Mouse (Mus musculus) forebrain, embryonic 15.5 days (tissue): Measurements from ENCODE around the gene Col1a1. TPM values are rescaled to one million over a fixed set of nuclear protein-coding genes. Genes with fewer than 3 reads are reported as not detected.
A peak's percentile ranks its signal among the peaks of the same experiment; 100 is the strongest.

Experiments
- ATAC-seq: fragments of 200-750 bp; cut with Nextera tagmentation; replicated peaks from 2 replicates; pipeline ENCODE4 v1.8.0; 2017; ENCODE audit warnings: mild to moderate bottlenecking, moderate TSS enrichment, moderate library complexity
- H3K27ac ChIP-seq: fragments of 300-500 bp; sonication (generic); replicated peaks from 2 replicates; pipeline ENCODE4 v1.5.1; 2015; ENCODE audit warnings: mild to moderate bottlenecking, inconsistent platforms
- H3K27me3 ChIP-seq: fragments of 300-500 bp; sonication (generic); 2 replicates; pipeline ENCODE4 v1.6.1; 2015; ENCODE audit warnings: inconsistent platforms
- H3K36me3 ChIP-seq: fragments of 300-500 bp; sonication (generic); 2 replicates; pipeline ENCODE4 v1.6.1; 2015; ENCODE audit warnings: mild to moderate bottlenecking, inconsistent platforms
- H3K4me1 ChIP-seq: fragments of 300-500 bp; sonication (generic); 2 replicates; pipeline ENCODE4 v1.6.1; 2015; ENCODE audit warnings: inconsistent platforms
- H3K4me2 ChIP-seq: fragments of 300-500 bp; sonication (generic); replicated peaks from 2 replicates; pipeline ENCODE4 v1.6.1; 2015; ENCODE audit warnings: mild to moderate bottlenecking, inconsistent platforms
- H3K4me3 ChIP-seq: fragments of 300-500 bp; sonication (generic); 2 replicates; pipeline ENCODE4 v1.5.1; 2015; ENCODE audit warnings: mild to moderate bottlenecking, inconsistent platforms
- H3K9ac ChIP-seq: fragments of 300-500 bp; sonication (generic); replicated peaks from 2 replicates; pipeline ENCODE4 v1.6.1; 2015; ENCODE audit warnings: mild to moderate bottlenecking, inconsistent platforms
- H3K9me3 ChIP-seq: fragments of 300-500 bp; sonication (generic); 2 replicates; pipeline ENCODE4 v1.6.1; 2016; ENCODE audit warnings: inconsistent platforms
- WGBS: fragments of 180-500 bp; shearing (Covaris S2); methylation state at CpG from one replicate; pipeline ENCODE4 v1.1.7; 2015; ENCODE audit warnings: mixed read lengths; 5-methylcytosine and 5-hydroxymethylcytosine counted together
- polyA plus RNA-seq: library from polyadenylated mRNA; unstranded; fragments of >200 nt; fragmentation: Nextera tagmentation; extraction: Ambion mirVana; gene quantifications from 2 replicates; pipeline ENCODE4 v1.2.1, GENCODE M21; 2015

The Col1a1 gene
- polyA plus RNA-seq, 1 experiment from 2014 or later, result 40.5 TPM

DNA sequence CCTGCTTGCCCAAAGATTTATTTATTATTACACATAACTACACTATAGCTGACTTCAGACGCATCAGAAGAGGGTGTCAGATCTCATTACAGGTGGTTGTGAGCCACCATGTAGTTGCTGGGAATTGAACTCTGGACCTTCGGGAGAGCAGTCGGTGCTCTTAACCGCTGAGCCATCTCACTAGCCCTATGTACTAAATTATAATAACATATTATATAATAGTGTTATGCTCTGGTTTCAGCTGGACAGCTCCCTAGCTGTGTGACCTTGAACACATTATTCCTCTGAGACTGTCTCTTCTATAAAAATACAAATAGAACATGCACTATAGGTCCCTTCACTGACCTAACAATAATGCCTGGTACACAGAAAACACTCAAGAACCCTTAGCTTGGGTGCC is 11.0 kb upstream of the Col1a1 start:
- H3K9me3 ChIP-seq, result no peaks in the 10 kb centered on the region
- no peak for ATAC-seq
- H3K9ac ChIP-seq, result no peak overlapping the region
- H3K27me3 ChIP-seq, result no peaks in the 10 kb centered on the region
- 95% methylated on average over 4 of the region's 4 CpGs for WGBS
- H3K4me2 ChIP-seq, result no peak overlapping the region
- H3K4me3 ChIP-seq, result no peak overlapping the region
- no peak overlapping the region for H3K27ac ChIP-seq
- peaks cover 12% of the 10 kb centered on the region for H3K4me1 ChIP-seq
- H3K36me3 ChIP-seq, result no peaks in the 10 kb centered on the region

DNA sequence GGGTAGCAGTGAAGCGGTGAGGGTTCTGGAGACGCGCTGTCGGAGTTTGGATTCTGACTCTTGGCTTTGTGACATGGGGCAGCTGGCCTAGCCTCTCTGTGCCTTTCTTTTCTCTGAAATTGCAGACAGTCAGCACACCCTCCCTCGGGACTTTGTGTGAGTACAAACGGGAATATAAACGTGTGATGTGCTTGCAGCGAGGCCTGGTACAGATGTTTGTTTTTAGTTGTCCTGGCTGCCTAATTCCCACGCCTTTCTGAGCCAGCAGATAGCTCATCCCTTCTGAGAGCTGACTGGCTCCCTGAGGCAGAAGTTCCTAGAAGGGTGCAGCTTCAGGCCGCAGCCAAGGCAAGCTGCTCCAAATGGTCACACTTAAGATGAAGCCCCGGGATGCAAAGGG is 9.6 kb upstream of the Col1a1 start:
- no peak for ATAC-seq
- WGBS, result 82% methylated on average over 11 of the region's 11 CpGs
- Histone ChIP-seq H3K9ac (no peak overlapping the region), H3K27me3 (no peaks in the 10 kb centered on the region), H3K36me3 (no peaks in the 10 kb centered on the region), H3K27ac (no peak overlapping the region), H3K9me3 (no peaks in the 10 kb centered on the region), H3K4me1 (peaks cover 12% of the 10 kb centered on the region), H3K4me3 (no peak overlapping the region), H3K4me2 (no peak overlapping the region)

DNA sequence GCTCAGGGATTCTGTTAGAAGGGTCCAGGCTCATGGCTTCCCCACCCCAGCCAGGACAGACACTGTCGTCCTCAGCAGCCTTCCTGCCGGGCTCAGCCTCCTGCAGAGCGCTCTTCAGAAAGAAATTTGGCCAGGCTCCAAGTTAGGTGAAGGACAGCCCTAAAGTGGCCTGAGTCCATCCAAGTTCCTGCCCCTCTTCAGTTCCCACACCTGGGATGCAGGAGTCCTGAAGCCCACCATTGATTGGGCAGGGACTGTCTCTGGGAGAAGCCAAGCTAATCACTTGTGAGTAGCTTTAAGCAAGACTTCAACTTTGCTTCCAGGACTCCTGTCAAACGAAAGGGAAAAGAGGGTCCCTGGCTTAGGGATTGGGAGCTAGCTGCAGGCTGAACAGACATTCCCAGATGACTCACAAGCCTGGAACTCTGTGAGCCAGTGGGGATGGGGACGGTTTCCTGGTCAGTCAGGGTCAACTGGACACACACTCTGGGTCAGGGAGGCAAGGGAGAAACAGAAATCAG is 8.2 kb upstream of the Col1a1 start:
- Histone ChIP-seq H3K36me3 (no peaks in the 10 kb centered on the region), H3K27me3 (no peaks in the 10 kb centered on the region), H3K27ac (no peak overlapping the region), H3K9me3 (no peaks in the 10 kb centered on the region), H3K4me2 (no peak overlapping the region), H3K9ac (no peak overlapping the region), H3K4me3 (no peak overlapping the region), H3K4me1 (peaks cover 12% of the 10 kb centered on the region)
- ATAC-seq, result no peak
- WGBS, result 17% methylated on average over 5 of the region's 5 CpGs

DNA sequence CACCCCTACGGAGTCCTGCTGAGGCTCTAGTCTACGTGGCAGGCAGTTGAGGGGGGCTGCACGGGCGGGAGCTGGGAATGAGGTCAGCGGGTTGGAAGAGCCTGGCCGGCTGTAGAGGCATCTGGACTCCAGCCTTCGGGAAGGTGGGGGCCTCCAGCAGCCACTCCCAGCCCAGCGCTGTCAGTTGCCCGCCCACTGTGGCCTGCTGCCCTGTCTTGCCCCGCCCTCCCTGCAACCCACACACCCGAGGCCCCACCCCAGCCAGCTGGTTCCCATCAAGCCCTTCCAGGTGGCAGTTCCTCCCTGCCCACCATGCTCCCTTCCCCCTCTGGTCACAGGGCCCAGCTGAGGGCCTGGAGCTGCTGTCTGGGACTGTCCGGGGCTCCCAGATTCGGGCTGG is 7.2 kb upstream of the Col1a1 start:
- H3K36me3 ChIP-seq, result no peaks in the 10 kb centered on the region
- no peak overlapping the region for H3K4me2 ChIP-seq
- H3K27me3 ChIP-seq, result 0 out of 2 replicates have a peak, but pooled peaks cover 6% of the 10 kb centered on the region
- no peak overlapping the region for H3K4me3 ChIP-seq
- H3K4me1 ChIP-seq, result peaks cover 12% of the 10 kb centered on the region
- WGBS, result 7% methylated on average over 13 of the region's 13 CpGs
- ATAC-seq, result peak; percentile 79
- no peak overlapping the region for H3K27ac ChIP-seq
- no peak overlapping the region for H3K9ac ChIP-seq
- no peaks in the 10 kb centered on the region for H3K9me3 ChIP-seq

DNA sequence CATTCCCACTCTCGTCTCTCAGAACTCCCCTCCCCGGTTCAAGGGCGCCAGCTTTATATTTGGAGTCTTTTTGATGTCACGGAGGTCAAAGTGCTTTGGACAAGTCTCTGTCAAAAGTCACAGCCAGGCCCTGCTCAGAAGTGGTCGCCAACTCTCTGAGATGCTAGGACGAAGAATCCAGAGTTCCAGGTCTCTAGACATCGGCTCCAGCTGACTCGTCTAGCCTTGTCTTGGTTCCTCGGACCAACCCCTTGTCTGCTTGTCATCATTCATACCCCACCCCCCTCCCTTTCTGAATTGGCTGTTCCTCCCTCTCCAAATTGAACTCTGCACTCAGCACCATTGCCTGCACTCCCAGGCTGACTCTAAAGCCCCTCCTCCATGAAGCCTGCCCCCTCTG is 6.4 kb upstream of the Col1a1 start:
- no peaks in the 10 kb centered on the region for H3K36me3 ChIP-seq
- H3K9me3 ChIP-seq, result no peaks in the 10 kb centered on the region
- no peak overlapping the region for H3K4me3 ChIP-seq
- H3K27ac ChIP-seq, result no peak overlapping the region
- peaks cover 12% of the 10 kb centered on the region for H3K4me1 ChIP-seq
- no peak overlapping the region for H3K4me2 ChIP-seq
- H3K27me3 ChIP-seq, result 0 out of 2 replicates have a peak, but pooled peaks cover 8% of the 10 kb centered on the region
- 61% methylated on average over 9 of the region's 9 CpGs for WGBS
- ATAC-seq, result no peak
- no peak overlapping the region for H3K9ac ChIP-seq

DNA sequence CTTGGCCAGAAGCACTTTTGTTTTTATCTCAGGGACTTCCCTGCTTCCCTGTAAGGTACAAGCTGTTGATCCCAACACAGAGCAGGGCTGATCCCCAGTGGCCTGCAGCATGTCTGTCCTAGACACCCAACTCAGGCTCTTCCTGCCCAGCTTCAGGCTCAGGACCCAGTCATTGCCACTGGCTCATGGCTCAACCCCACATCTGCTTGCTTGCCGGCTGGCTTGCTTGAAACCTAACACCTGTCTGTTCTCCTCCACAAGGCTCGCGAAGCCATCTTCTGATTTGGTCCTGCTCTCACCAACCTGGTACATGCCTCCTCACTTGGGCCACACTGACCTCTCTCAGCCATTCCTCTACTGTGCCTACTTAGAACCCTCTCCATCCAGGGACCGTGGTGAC is 5.9 kb upstream of the Col1a1 start:
- Histone ChIP-seq H3K27me3 (peaks cover 13% of the 10 kb centered on the region; the same call in 1 of the 2 replicates), H3K36me3 (no peaks in the 10 kb centered on the region), H3K4me1 (peaks cover 12% of the 10 kb centered on the region), H3K4me2 (no peak overlapping the region), H3K9me3 (no peaks in the 10 kb centered on the region), H3K9ac (no peak overlapping the region), H3K4me3 (no peak overlapping the region), H3K27ac (no peak overlapping the region)
- WGBS, result 67% methylated on average over 4 of the region's 4 CpGs
- ATAC-seq, result no peak

DNA sequence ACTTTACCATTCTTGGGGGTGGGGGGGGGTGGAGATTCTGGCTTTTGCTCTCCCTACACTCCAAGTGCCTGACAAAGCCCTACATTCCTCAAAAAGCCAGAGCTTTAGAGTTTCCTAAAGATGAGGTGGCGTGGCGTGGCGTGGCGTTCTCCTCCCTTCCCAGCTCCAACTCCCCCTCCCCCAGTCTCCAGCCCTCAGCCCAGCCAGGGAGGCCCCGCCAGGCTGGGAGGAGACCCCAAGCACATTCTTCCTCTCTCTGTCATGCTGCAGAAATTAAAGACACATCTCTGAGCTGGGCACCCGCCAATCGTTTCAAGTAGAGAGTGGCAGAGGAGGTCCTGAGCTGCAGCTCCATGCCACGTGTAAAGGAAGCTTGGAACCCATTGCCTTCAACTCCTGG is 2.4 kb upstream of the Col1a1 start:
- Histone ChIP-seq H3K36me3 (no peaks in the 10 kb centered on the region), H3K27me3 (peaks cover 43% of the 10 kb centered on the region), H3K9ac (no peak overlapping the region), H3K4me2 (no peak overlapping the region), H3K27ac (no peak overlapping the region), H3K4me3 (no peak overlapping the region), H3K9me3 (no peaks in the 10 kb centered on the region), H3K4me1 (peaks cover 22% of the 10 kb centered on the region)
- no peak for ATAC-seq
- 32% methylated on average over 8 of the region's 8 CpGs for WGBS

DNA sequence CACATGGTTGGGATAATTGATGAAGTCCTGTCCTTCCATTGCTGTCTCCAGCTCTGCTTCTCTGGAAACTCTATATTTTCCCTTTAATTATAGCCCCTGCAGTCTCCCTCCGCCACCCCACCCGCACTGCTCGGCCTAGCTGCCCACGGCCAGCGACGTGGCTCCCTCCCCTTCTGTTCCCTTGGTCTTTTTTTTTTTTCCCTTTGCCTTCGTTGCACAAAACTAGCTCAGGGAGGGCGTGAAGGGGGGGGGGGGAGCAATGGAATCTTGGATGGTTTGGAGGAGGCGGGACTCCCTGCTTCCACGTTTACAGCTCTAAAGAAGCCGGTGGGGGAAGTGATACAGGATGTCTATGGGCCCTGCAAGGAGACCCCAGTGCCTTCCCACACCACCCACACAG is 1.5 kb upstream of the Col1a1 start:
- H3K9me3 ChIP-seq, result no peaks in the 10 kb centered on the region
- no peak overlapping the region for H3K27ac ChIP-seq
- H3K27me3 ChIP-seq, result peaks cover 52% of the 10 kb centered on the region
- ATAC-seq, result no peak
- H3K4me2 ChIP-seq, result no peak overlapping the region
- no peaks in the 10 kb centered on the region for H3K36me3 ChIP-seq
- H3K9ac ChIP-seq, result no peak overlapping the region
- 39% methylated on average over 11 of the region's 11 CpGs for WGBS
- no peak overlapping the region for H3K4me3 ChIP-seq
- H3K4me1 ChIP-seq, result peaks cover 15% of the 10 kb centered on the region

DNA sequence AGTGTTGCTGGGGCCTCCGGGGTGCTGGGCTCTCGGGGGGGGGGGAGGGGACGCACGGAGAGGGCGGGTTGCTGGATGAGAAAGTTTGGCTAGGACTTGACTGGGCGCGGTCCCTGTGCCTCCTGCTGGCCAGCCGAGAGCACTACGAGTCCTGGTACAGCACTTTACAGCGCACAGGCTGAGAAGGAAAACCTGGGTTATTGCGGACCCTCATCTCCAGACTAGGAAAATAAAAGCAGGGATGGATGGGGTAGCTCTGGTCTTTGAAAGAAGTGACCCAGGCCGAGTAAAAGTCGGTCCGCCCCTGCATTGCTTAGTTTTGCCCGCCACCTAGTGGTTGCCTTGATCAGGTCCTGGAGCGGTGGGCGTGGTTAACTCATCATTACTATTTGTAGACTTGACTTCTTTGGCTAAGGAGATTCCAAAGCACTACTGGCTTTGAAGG is 849 bp downstream of the Col1a1 start:
- no peak overlapping the region for H3K9ac ChIP-seq
- H3K27ac ChIP-seq, result no peak overlapping the region
- peak; percentile 63 for ATAC-seq
- peaks cover 55% of the 10 kb centered on the region for H3K27me3 ChIP-seq
- H3K4me1 ChIP-seq, result peaks cover 15% of the 10 kb centered on the region
- H3K4me3 ChIP-seq, result peak overlapping the region; percentile 36
- H3K4me2 ChIP-seq, result peak overlapping the region; percentile 59
- H3K9me3 ChIP-seq, result no peaks in the 10 kb centered on the region
- H3K36me3 ChIP-seq, result no peaks in the 10 kb centered on the region
- under 1% methylated on average over 17 of the region's 17 CpGs for WGBS

DNA sequence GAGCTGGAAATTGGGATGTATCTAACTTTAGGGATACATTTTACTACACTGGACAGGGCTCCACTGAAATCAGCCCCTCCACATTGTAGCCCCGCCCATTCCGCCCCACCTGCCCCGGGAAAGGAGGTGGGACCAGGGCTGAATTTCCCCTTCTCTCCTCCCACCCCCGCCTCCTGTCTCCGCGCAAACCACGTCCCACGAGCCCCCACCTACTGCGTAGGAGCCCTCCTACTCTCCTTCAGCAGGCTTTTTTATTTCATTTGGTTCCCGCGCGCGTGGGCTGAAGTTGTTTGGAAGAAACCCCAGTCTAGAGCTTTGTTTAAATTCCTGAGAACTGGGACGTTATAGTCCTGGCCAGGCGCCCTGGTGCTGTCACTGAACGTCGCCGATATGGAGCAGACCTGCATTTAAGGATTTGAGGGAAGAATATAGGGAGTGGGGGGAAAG is 1.3 kb downstream of the Col1a1 start:
- Histone ChIP-seq H3K9ac (peak overlapping the region; percentile 32; the same call in 1 of the 2 replicates), H3K4me1 (peaks cover 15% of the 10 kb centered on the region), H3K27me3 (peaks cover 55% of the 10 kb centered on the region), H3K27ac (no peak overlapping the region), H3K4me3 (peak overlapping the region; percentile 36), H3K9me3 (no peaks in the 10 kb centered on the region), H3K4me2 (peak overlapping the region; percentile 59), H3K36me3 (no peaks in the 10 kb centered on the region)
- under 1% methylated on average over 18 of the region's 18 CpGs for whole genome bisulfite sequencing
- ATAC-seq, result peak; percentile 39; the same call in 1 of the 2 replicates

DNA sequence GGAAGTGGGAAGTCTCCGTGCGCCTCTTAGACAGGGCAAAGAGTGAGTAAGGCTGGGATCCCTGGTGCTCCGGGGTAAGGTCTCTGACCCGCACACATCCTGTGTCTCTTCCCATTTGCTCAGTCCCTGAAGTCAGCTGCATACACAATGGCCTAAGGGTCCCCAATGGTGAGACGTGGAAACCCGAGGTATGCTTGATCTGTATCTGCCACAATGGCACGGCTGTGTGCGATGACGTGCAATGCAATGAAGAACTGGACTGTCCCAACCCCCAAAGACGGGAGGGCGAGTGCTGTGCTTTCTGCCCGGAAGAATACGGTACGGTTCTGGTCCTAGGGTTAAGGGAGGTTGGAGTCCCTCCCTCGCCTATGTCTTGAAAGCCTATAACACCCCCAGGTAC is 1.8 kb downstream of the Col1a1 start:
- H3K4me2 ChIP-seq, result peak overlapping the region; percentile 59
- H3K4me3 ChIP-seq, result peak overlapping the region; percentile 36
- WGBS, result 1% methylated on average over 15 of the region's 15 CpGs
- H3K27ac ChIP-seq, result no peak overlapping the region
- peaks cover 55% of the 10 kb centered on the region for H3K27me3 ChIP-seq
- no peak for ATAC-seq
- H3K4me1 ChIP-seq, result peaks cover 15% of the 10 kb centered on the region
- H3K36me3 ChIP-seq, result no peaks in the 10 kb centered on the region
- H3K9me3 ChIP-seq, result no peaks in the 10 kb centered on the region
- peak overlapping the region; percentile 32; the same call in 1 of the 2 replicates for H3K9ac ChIP-seq

DNA sequence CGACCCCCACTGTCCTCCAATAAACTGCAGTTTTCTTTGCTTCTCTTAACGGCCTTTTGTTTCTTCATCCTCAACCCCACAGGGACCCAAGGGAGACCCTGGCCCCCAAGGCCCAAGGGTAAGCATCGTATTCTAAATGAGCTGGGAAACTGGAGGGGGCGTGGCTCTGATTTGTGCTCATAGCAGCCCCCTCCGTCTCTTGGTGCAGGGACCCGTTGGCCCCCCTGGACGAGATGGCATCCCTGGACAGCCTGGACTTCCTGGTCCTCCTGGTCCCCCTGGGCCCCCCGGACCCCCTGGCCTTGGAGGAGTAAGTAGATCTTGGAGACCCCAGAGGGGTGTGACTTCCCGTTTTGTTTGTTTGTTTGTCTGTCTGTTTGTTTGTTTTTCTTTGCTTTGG is 2.3 kb downstream of the Col1a1 start:
- no peak overlapping the region for H3K27ac ChIP-seq
- no peak overlapping the region for H3K4me2 ChIP-seq
- no peak overlapping the region for H3K4me3 ChIP-seq
- H3K9me3 ChIP-seq, result no peaks in the 10 kb centered on the region
- peaks cover 15% of the 10 kb centered on the region for H3K4me1 ChIP-seq
- ATAC-seq, result no peak
- H3K36me3 ChIP-seq, result no peaks in the 10 kb centered on the region
- peaks cover 51% of the 10 kb centered on the region for H3K27me3 ChIP-seq
- 22% methylated on average over 9 of the region's 9 CpGs for WGBS
- no peak overlapping the region for H3K9ac ChIP-seq

DNA sequence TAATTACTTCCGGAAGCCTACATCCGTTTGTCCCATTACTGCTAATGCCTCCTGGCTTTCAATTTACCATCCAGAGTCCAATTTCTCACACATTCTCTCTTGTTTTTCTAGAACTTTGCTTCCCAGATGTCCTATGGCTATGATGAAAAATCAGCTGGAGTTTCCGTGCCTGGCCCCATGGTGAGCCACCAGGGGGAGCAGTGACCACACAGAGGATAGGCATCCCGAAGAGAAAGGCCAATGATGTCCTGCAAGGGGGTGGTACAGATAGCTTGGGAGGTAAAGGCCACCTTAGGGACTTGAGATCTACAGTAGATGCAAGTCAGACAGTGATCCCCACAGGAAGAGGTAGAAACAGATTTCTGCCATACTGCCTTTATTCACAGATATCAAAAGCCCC is 3.3 kb downstream of the Col1a1 start:
- Histone ChIP-seq H3K9me3 (no peaks in the 10 kb centered on the region), H3K4me3 (no peak overlapping the region), H3K4me1 (peaks cover 15% of the 10 kb centered on the region), H3K27ac (no peak overlapping the region), H3K4me2 (no peak overlapping the region), H3K36me3 (no peaks in the 10 kb centered on the region), H3K27me3 (peaks cover 46% of the 10 kb centered on the region), H3K9ac (no peak overlapping the region)
- no peak for ATAC-seq
- WGBS, result 21% methylated on average over 4 of the region's 4 CpGs
